Mouse (Mus musculus) ES-CJ7 (cell line): ENCODE measurements at regions not wholly inside any gene's neighbourhood (a gene's known extent, or its start where the extent isn't known, plus 50 kb on each side); places are given as distances from the start of the nearest gene placed in this dataset.

Source experiments
- DNase-seq: peaks from one replicate; pipeline ENCODE4 v3.0.0; 2011; ENCODE audit warnings: low read depth, low spot score

DNA sequence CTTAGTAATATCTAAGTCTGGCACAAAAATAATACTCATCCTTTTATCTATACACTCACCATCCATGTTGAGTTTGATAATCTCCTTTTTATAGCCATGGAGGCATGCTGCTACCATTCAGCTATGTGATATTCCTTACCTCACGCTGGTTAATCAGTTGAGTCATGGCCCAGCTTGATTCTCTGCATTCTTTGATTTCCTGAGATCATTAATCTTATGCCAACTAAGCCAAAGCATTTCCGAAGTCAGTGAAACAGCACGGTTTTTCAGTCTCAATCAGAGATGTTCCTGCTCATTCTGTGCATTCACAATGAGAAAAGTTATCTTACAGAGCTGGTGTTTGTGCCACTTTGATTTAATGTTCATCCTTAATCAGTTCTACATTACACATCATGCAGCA, 380.7 kb upstream of the Dsel start:
- DNase-seq: no peak

DNA sequence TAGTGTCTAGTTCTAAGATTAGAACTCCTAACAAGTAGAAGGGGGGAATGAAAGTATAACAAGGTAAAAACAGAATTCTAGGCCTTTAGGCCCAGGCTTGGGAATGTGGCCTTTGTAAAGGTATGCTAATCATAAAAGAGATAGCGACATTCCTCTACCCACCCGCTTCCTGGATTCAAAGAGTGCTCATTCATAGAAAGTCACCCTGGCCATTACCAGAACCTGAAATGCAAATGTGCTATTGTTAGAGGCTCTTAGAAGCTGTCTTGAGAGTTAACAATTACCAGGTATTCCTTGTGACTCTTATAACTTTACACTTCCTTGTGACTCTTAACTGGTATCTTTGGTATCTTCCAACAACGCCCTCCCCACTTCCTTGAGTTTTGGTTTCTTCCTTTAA, 360.8 kb upstream of the Dsel start:
- DNase-seq: peak; percentile 75

DNA sequence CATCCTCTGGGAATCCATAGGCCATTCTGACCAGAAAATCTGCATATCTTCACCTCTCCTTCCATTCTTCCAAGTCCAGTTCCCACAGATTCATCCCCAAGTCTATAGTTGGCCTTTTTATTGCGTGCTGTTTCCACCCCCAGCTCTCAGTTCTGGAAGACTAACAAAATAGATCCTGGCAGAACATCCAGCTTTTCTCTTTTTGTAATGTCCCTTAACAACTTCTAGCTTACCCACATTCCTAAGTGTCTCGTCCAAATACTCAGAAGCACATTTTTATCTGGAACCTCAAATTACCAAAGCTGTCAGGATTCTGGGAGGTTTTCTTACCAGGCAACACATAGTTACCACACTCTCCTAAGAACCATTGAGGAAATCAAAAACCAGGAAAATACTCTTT, 327.9 kb upstream of the Dsel start:
- no peak for DNase-seq

DNA sequence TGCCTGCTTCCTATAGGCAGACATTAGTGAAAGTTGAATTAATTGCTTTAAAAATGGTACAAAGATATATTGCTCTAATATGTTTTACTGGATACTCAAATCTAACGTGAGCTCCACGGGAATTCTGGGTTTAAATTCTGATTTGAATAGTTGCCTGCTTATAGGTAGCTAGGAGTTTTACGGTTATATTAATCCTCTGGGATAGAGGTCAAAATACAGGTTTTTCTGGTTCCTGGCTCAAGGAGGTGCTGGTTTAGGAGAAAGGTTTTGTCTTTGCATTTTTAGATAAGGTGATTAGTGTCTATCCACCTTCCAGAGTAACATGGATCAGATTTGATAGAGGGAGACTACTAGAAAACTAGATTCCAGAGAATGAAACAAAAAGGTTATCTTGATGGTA, 315.7 kb upstream of the Dsel start:
- no peak for DNase-seq
